Mouse (Mus musculus): Measurements from ENCODE around the gene Adprhl2. TPM values are rescaled to one million over a fixed set of nuclear protein-coding genes. Genes with fewer than 3 reads are reported as not detected.

Gene Adprhl2
- polyA plus RNA-seq, 1 experiment from 2014 or later, result 59.0 TPM

- Histone ChIP-seq H3K4me2 (ENCODE audit: low read depth, low read length) (no peak overlapping the region), H3K4me1 (ENCODE audit: control insufficient read depth, insufficient read depth, low read length) (no peaks in the 10 kb centered on the region), H3K9ac (ENCODE audit: low read depth, low read length) (no peak overlapping the region), H3K27me3 (replicated peaks; ENCODE audit: control insufficient read depth, insufficient read depth, low read length) (no peaks in the 10 kb centered on the region), H3K4me3 (ENCODE audit: low read length) (no peak overlapping the region), H3K9me3 (ENCODE audit: control insufficient read depth, low read length) (0 out of 2 replicates have a peak, but pooled peaks cover 7% of the 10 kb centered on the region), H3K27ac (ENCODE audit: low read length) (no peak overlapping the region), H3K36me3 (ENCODE audit: control insufficient read depth, insufficient read depth, low read length) (no peaks in the 10 kb centered on the region; the same call in 1 of the 2 replicates)
- no peak for ATAC-seq
- 78% methylated on average over 7 of the region's 7 CpGs for WGBS
Observed at GRCm38 (mm10) chr4:126310344-126310743, 11.2 kb downstream of the Adprhl2 start.

DNA sequence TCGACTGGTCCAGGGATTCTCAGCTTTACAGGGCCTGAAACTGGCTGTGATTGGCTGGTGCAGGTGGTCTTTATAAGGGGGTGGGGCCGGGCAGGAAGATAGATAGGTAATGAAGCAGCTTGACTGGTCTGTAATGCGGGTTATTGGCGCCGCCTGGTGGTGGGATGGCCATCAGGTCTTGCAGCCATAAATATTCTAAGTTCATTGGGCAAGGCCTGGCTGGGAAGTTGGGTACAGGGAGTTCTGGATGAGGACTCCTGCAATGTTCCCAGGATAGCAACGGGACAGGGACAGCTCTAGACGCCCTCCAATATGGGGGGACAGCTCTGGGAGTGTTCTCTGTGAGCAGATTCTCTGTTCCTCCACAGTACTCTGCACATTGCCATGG, 11.6 kb downstream of the Adprhl2 start:
- Histone ChIP-seq H3K27ac (ENCODE audit: low read length) (no peak overlapping the region), H3K9ac (ENCODE audit: low read depth, low read length) (no peak overlapping the region), H3K27me3 (replicated peaks; ENCODE audit: control insufficient read depth, insufficient read depth, low read length) (no peaks in the 10 kb centered on the region), H3K36me3 (ENCODE audit: control insufficient read depth, insufficient read depth, low read length) (no peaks in the 10 kb centered on the region; the same call in 1 of the 2 replicates), H3K4me2 (ENCODE audit: low read depth, low read length) (peak overlapping the region; percentile 45), H3K9me3 (ENCODE audit: control insufficient read depth, low read length) (0 out of 2 replicates have a peak, but pooled peaks cover 7% of the 10 kb centered on the region), H3K4me1 (ENCODE audit: control insufficient read depth, insufficient read depth, low read length) (no peaks in the 10 kb centered on the region), H3K4me3 (ENCODE audit: low read length) (0 out of 2 replicates have a peak overlapping the region, but pooled peaks have one; percentile 0)
- ATAC-seq, result peak; percentile 75
- WGBS, result 2% methylated on average over 7 of the region's 7 CpGs

DNA sequence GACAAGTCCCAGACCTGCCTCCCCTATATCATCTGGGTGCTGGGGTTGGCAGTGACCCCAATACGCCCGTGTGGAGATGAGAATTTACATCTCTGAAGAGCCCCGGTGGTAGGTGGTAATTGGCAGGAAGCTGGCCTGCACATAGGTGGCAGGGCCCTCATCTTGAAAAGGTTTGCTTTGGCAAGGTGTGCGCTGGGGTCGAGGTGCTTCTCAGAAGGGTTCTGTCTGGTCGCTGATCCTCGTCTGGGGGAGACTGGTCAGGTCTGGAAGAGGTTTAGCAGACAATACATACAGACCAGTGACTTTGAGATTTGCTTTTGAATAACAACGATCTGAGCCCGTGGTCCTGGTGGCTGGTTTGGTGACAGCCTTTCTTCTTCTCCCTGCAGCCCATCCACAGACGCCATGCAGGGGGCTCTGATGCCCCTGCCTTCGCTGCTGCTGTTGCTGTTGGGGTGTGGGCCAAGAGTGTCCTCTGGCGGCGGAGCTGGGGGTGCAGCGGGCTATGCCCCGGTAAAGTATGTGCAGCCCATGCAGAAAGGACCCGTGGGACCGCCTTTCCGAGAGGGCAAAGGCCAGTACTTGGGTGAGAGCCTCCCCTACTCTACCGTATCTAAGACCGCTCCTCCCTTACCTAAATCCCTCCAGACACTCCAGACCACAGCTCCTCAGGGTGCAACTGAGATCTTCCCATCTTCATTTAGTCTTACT, 12.1 kb downstream of the Adprhl2 start:
- 19% methylated on average over 20 of the region's 20 CpGs for WGBS
- ATAC-seq, result peak; percentile 63; the same call in 1 of the 2 replicates
- Histone ChIP-seq H3K4me1 (ENCODE audit: control insufficient read depth, insufficient read depth, low read length) (no peaks in the 10 kb centered on the region), H3K9me3 (ENCODE audit: control insufficient read depth, low read length) (0 out of 2 replicates have a peak, but pooled peaks cover 7% of the 10 kb centered on the region), H3K4me2 (ENCODE audit: low read depth, low read length) (peak overlapping the region; percentile 45), H3K36me3 (ENCODE audit: control insufficient read depth, insufficient read depth, low read length) (no peaks in the 10 kb centered on the region; the same call in 1 of the 2 replicates), H3K4me3 (ENCODE audit: low read length) (0 out of 2 replicates have a peak overlapping the region, but pooled peaks have one; percentile 0), H3K9ac (ENCODE audit: low read depth, low read length) (no peak overlapping the region), H3K27me3 (replicated peaks; ENCODE audit: control insufficient read depth, insufficient read depth, low read length) (no peaks in the 10 kb centered on the region), H3K27ac (ENCODE audit: low read length) (no peak overlapping the region)

DNA sequence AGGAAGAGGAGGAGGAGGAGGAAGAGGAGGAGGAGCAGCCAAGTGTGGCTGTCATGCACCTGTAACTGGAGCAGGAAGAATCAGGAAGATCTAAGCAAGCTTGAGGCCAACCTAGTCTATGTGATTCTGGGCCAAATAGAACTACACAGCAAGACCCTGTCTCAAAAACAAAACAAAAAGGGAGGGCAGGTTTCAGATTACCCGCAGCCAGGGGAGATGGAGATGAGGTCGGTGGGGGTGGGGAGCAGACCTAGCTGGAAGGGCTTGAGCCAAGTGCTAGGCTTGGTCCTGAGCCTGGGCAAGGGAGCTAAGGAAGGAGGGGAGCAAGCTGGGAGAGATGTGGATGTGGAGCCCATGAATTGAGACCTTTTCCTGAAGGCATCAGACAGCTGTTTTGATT, 14.7 kb downstream of the Adprhl2 start:
- Histone ChIP-seq H3K9me3 (ENCODE audit: control insufficient read depth, low read length) (0 out of 2 replicates have a peak, but pooled peaks cover 7% of the 10 kb centered on the region), H3K36me3 (ENCODE audit: control insufficient read depth, insufficient read depth, low read length) (no peaks in the 10 kb centered on the region), H3K27me3 (replicated peaks; ENCODE audit: control insufficient read depth, insufficient read depth, low read length) (peaks cover 14% of the 10 kb centered on the region), H3K4me1 (ENCODE audit: control insufficient read depth, insufficient read depth, low read length) (no peaks in the 10 kb centered on the region), H3K4me3 (ENCODE audit: low read length) (no peak overlapping the region), H3K27ac (ENCODE audit: low read length) (no peak overlapping the region), H3K4me2 (ENCODE audit: low read depth, low read length) (no peak overlapping the region), H3K9ac (ENCODE audit: low read depth, low read length) (no peak overlapping the region)
- ATAC-seq, result no peak
- WGBS, result 28% methylated on average over 2 of the region's 2 CpGs

- Histone ChIP-seq H3K27me3 (replicated peaks; ENCODE audit: control insufficient read depth, insufficient read depth, low read length) (peaks cover 21% of the 10 kb centered on the region), H3K36me3 (ENCODE audit: control insufficient read depth, insufficient read depth, low read length) (no peaks in the 10 kb centered on the region), H3K4me2 (ENCODE audit: low read depth, low read length) (no peak overlapping the region), H3K27ac (ENCODE audit: low read length) (no peak overlapping the region), H3K9me3 (ENCODE audit: control insufficient read depth, low read length) (0 out of 2 replicates have a peak, but pooled peaks cover 7% of the 10 kb centered on the region), H3K9ac (ENCODE audit: low read depth, low read length) (no peak overlapping the region), H3K4me1 (ENCODE audit: control insufficient read depth, insufficient read depth, low read length) (peaks cover 5% of the 10 kb centered on the region), H3K4me3 (ENCODE audit: low read length) (no peak overlapping the region)
- 89% methylated on average over 6 of the region's 6 CpGs for WGBS
- ATAC-seq, result no peak
Observed at GRCm38 (mm10) chr4:126306058-126306457, 15.4 kb downstream of the Adprhl2 start.

DNA sequence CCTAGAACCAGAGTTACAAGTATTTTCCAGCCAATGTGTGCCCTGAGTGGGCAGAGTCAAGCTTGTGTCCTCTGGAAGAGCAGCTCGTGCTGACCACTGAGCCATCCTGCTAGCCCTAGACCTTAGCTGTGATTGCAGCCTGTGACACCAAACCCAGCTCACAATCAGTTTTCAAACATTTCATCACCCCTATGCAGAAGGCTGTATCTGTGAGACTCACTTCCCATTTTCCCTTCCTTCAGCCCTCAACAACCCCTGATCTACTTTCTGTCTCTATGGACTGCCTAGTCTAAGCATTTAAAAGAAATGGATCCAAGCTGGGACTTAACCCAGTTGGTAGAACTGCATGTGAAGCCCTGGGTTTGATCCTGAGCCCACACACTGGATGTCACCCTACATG, 16.1 kb downstream of the Adprhl2 start:
- H3K36me3 ChIP-seq (ENCODE audit: control insufficient read depth, insufficient read depth, low read length), result no peaks in the 10 kb centered on the region
- no peak for ATAC-seq
- H3K9me3 ChIP-seq (ENCODE audit: control insufficient read depth, low read length), result 0 out of 2 replicates have a peak, but pooled peaks cover 7% of the 10 kb centered on the region
- H3K9ac ChIP-seq (ENCODE audit: low read depth, low read length), result no peak overlapping the region
- no peak overlapping the region for H3K27ac ChIP-seq (ENCODE audit: low read length)
- H3K4me2 ChIP-seq (ENCODE audit: low read depth, low read length), result no peak overlapping the region
- peaks cover 11% of the 10 kb centered on the region for H3K4me1 ChIP-seq (ENCODE audit: control insufficient read depth, insufficient read depth, low read length)
- 96% methylated on average over 1 of the region's 1 CpGs for WGBS
- H3K27me3 ChIP-seq (replicated peaks; ENCODE audit: control insufficient read depth, insufficient read depth, low read length), result peaks cover 27% of the 10 kb centered on the region
- no peak overlapping the region for H3K4me3 ChIP-seq (ENCODE audit: low read length)

- Histone ChIP-seq H3K4me3 (ENCODE audit: low read length) (no peak overlapping the region), H3K27ac (ENCODE audit: low read length) (no peak overlapping the region), H3K9me3 (ENCODE audit: control insufficient read depth, low read length) (0 out of 2 replicates have a peak, but pooled peaks cover 7% of the 10 kb centered on the region), H3K9ac (ENCODE audit: low read depth, low read length) (no peak overlapping the region), H3K27me3 (replicated peaks; ENCODE audit: control insufficient read depth, insufficient read depth, low read length) (peaks cover 34% of the 10 kb centered on the region), H3K4me2 (ENCODE audit: low read depth, low read length) (no peak overlapping the region), H3K4me1 (ENCODE audit: control insufficient read depth, insufficient read depth, low read length) (peaks cover 15% of the 10 kb centered on the region), H3K36me3 (ENCODE audit: control insufficient read depth, insufficient read depth, low read length) (no peaks in the 10 kb centered on the region)
- no peak for ATAC-seq
- WGBS, result 70% methylated on average over 4 of the region's 4 CpGs
Observed at GRCm38 (mm10) chr4:126303877-126304276, 17.6 kb downstream of the Adprhl2 start.

DNA sequence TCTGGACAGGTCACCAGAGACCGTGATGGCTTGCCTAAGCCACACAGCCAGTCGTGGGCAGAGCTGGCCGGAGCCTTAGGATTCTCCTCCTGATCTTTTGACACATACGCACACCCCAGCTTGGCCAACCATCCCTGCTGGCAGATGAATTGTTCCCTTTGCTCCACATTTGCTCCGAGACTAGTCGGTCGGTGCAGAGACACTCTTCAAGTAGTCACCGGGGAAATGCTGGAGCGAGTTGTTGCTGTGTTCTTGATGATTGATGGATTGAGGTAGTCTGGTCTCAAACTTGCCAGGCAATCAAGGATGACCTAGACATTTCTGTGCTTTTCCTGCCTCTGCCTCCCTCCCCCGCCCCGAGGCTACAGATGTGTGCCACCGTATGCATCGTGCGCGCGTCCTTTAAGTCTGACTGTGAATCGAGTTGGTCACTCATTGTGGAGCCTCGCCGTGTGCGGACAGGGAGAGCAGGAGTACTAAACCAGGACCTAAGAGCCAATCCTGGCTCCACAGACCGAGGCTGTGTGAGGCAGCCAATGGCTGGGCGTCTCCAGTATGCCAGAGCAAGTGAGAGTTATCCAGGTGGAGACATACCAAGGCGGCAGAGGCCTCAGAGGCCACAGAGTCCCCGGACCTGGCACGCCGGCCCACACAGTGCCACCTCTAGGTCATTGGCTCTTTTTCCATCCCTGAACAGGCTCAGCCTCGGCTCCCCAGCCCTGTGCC, 19.8 kb downstream of the Adprhl2 start:
- H3K4me3 ChIP-seq (ENCODE audit: low read length), result peak overlapping the region; percentile 46
- ATAC-seq, result no peak
- peak overlapping the region; percentile 56 for H3K9ac ChIP-seq (ENCODE audit: low read depth, low read length)
- no peaks in the 10 kb centered on the region for H3K36me3 ChIP-seq (ENCODE audit: control insufficient read depth, insufficient read depth, low read length)
- peak overlapping the region; percentile 80 for H3K4me2 ChIP-seq (ENCODE audit: low read depth, low read length)
- 0 out of 2 replicates have a peak, but pooled peaks cover 7% of the 10 kb centered on the region for H3K9me3 ChIP-seq (ENCODE audit: control insufficient read depth, low read length)
- H3K4me1 ChIP-seq (ENCODE audit: control insufficient read depth, insufficient read depth, low read length), result peaks cover 22% of the 10 kb centered on the region
- H3K27me3 ChIP-seq (replicated peaks; ENCODE audit: control insufficient read depth, insufficient read depth, low read length), result peaks cover 34% of the 10 kb centered on the region
- no peak overlapping the region for H3K27ac ChIP-seq (ENCODE audit: low read length)
- WGBS, result 13% methylated on average over 27 of the region's 27 CpGs

DNA sequence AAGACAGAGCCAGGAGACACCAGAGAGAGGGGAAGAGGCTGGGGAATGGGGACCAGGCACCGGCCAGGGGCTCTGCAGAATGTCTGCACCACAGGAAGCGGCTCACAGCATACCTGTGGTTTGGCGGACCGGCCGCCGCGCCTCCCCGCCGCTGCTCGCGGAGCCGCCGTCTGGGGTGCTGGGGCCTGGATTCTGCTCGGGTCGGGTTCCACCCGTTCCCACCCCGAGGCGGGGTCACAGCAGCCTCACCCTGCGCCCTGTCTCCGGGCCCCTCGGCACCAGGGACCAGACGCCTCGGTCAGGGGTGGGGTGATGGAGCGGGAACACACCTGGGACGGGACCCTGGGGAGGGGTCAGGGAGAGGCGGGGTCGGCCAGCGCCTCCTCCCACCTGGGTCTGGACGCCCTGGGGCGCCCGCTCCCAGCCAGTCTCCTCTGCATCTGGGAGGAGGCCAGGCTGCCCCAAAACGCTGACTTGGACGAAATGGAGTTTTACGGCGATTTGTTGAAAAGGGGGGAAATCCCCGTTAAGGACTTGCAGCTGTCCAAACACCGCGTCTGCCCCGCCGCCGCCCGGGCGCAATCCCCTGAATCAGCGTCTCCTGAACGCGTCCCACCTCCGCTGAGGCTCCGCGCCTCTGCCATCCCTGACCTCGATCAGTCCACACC, 20.5 kb downstream of the Adprhl2 start:
- peaks cover 34% of the 10 kb centered on the region for H3K27me3 ChIP-seq (replicated peaks; ENCODE audit: control insufficient read depth, insufficient read depth, low read length)
- no peak overlapping the region for H3K27ac ChIP-seq (ENCODE audit: low read length)
- H3K36me3 ChIP-seq (ENCODE audit: control insufficient read depth, insufficient read depth, low read length), result no peaks in the 10 kb centered on the region
- peak overlapping the region; percentile 80 for H3K4me2 ChIP-seq (ENCODE audit: low read depth, low read length)
- peaks cover 27% of the 10 kb centered on the region for H3K4me1 ChIP-seq (ENCODE audit: control insufficient read depth, insufficient read depth, low read length)
- H3K9me3 ChIP-seq (ENCODE audit: control insufficient read depth, low read length), result 0 out of 2 replicates have a peak, but pooled peaks cover 5% of the 10 kb centered on the region
- H3K4me3 ChIP-seq (ENCODE audit: low read length), result peak overlapping the region; percentile 46
- WGBS, result under 1% methylated on average over 48 of the region's 50 CpGs
- peak; percentile 30 for ATAC-seq
- H3K9ac ChIP-seq (ENCODE audit: low read depth, low read length), result peak overlapping the region; percentile 56

Measured in intestine, embryonic 16.5 days (tissue).